Mouse (Mus musculus): ENCODE results near the gene Capn12. TPM values are rescaled to one million over a fixed set of nuclear protein-coding genes. Genes with fewer than 3 reads are reported as not detected.
"Not testable (repeated sequence)": the region's sequence is repeated elsewhere in the genome, so short reads cannot be mapped to it uniquely, and the experiment has no call there.

The Capn12 gene
- polyA plus RNA-seq, 1 experiment from 2014 or later, result 1.9 TPM

DNA sequence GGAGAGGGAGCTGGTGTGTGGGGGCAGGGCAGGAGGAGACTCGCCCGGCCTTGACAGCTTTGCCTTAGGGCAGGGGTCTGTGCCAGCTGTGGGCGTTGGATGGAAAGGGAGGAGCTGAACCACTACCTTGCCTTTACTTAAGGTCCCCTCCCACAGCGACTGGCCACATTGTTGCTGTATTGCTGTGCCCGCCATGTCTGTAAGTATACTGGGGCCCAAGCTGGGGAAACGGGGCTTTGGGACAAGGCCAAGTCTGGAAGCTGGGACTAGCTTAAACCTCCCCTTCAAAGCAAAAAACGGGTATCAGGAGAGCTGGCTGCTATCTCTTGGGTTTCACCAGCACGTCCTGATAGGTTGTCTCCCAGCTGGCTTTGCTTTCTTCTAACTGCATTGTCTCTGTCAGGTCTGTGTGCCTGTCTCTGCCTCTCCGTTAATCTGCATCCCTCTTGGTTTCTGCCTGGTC, 16.9 kb upstream of the Capn12 start:
- H3K4me3 ChIP-seq (ENCODE audit: low read depth, low read length), result peak overlapping the region; percentile 24
- DNase-seq (ENCODE audit: low spot score) (peak; percentile 33), ATAC-seq (ENCODE audit: low FRiP score, low TSS enrichment) (no peak)
- peaks cover 4% of the 10 kb centered on the region; the same call in 1 of the 2 replicates for H3K4me1 ChIP-seq (replicated peaks; ENCODE audit: control insufficient read depth, insufficient read depth)
- peak overlapping the region; percentile 24 for H3K9ac ChIP-seq (ENCODE audit: low read length)
- no peaks in the 10 kb centered on the region for H3K27me3 ChIP-seq (ENCODE audit: control insufficient read depth, insufficient read depth, low read length)
- 38% methylated on average over 9 of the region's 9 CpGs for WGBS
- no peaks in the 10 kb centered on the region for H3K9me3 ChIP-seq (ENCODE audit: control insufficient read depth, low read length)
- no peaks in the 10 kb centered on the region for H3K36me3 ChIP-seq (ENCODE audit: control insufficient read depth, insufficient read depth, low read length)
- no peak for TF ChIP-seq CTCF (IDR thresholded peaks at IDR 0.05; ENCODE audit: low read depth)
- no peak for TF ChIP-seq EP300 (optimal IDR thresholded peaks at IDR 0.05)
- H3K27ac ChIP-seq (replicated peaks), result peak overlapping the region; percentile 73
- H3K4me2 ChIP-seq (replicated peaks; ENCODE audit: low read depth), result peak overlapping the region; percentile 52

DNA sequence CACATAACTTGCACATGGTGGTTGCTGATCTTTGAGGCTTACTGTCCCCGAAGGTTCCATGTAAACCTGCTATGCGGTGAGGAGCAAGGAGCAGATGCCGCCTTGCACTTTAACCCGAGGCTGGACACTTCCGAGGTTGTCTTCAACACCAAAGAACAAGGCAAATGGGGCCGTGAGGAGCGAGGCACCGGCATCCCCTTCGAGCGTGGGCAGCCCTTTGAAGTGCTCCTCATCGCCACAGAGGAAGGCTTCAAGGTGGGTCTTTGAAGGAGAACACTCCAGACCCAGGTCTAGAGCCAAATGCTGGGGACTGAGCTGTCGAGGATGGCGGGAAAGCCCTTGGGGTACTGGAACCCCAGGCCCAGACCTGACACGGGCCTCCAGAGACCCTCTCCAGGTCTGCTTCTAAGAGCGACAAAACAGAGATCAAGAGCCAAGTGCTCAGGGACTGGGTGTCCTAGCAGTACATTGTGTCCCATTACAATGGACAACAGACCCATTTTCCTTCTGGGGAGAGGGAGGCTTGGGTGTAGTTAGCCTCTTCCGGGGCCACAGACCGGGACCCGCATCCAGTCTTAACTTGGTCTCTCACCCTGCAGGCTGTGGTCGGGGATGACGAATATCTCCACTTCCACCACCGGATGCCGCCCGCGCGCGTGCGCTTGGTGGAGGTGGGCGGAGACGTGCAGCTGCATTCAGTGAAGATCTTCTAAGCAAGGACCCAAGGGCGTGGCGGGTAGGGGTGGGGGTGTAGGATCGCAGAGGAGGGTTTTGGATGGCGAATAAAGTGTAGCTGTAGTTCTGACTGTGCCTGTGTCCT, 15.5 kb upstream of the Capn12 start:
- DNase-seq (ENCODE audit: low spot score), result peak; percentile 86
- peak overlapping the region; percentile 61 for H3K27ac ChIP-seq (replicated peaks)
- 36% methylated on average over 33 of the region's 33 CpGs for WGBS
- peak overlapping the region; percentile 52 for H3K4me2 ChIP-seq (replicated peaks; ENCODE audit: low read depth)
- H3K36me3 ChIP-seq (ENCODE audit: control insufficient read depth, insufficient read depth, low read length), result no peaks in the 10 kb centered on the region
- H3K4me3 ChIP-seq (ENCODE audit: low read depth, low read length), result peak overlapping the region; percentile 24; the same call in 1 of the 2 replicates
- H3K9me3 ChIP-seq (ENCODE audit: control insufficient read depth, low read length), result no peaks in the 10 kb centered on the region
- peaks cover 4% of the 10 kb centered on the region; the same call in 1 of the 2 replicates for H3K4me1 ChIP-seq (replicated peaks; ENCODE audit: control insufficient read depth, insufficient read depth)
- ATAC-seq (ENCODE audit: low FRiP score, low TSS enrichment), result peak; percentile 53
- peak overlapping the region; percentile 39; the same call in 1 of the 2 replicates for H3K9ac ChIP-seq (ENCODE audit: low read length)
- no peaks in the 10 kb centered on the region for H3K27me3 ChIP-seq (ENCODE audit: control insufficient read depth, insufficient read depth, low read length)
- TF ChIP-seq CTCF (IDR thresholded peaks at IDR 0.05; ENCODE audit: low read depth) (peak; percentile 49; the same call in 1 of the 2 replicates), EP300 (optimal IDR thresholded peaks at IDR 0.05) (no peak)

DNA sequence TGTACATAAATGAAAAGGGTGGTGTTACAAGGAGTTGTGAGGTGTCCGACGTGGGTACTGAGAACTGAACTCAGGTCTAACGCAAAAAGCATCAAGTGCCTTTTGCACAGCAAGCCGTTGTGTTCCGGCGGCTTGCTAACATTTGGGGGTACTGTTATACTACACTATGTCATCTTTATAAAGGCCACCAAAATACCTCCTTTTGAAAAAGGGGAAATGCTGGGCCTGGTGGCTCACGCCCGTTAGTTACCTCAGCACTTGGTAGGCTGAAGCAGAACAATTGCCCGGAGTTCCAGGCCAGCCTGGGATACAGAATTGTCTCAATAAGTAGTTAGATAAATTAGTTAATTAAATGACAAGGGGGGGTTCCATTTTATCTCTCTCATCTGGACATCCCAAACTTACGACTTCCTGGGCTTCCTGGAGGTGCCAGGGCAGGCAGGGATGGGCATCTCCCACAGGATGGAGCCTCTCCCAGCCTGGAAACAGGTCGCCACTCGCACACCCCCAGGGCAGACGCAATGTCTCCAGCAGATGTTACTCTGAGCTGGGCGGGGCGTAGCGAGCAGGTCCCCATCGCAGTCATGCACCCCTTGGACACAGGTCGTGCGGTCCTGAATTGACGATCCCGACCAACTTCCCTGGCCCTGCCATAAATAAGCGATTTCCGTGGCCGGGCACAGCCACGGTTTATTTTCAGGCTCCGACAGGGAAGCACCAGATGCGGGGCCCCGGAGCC, 14.3 kb upstream of the Capn12 start:
- Histone ChIP-seq H3K9me3 (ENCODE audit: control insufficient read depth, low read length) (no peaks in the 10 kb centered on the region), H3K27me3 (ENCODE audit: control insufficient read depth, insufficient read depth, low read length) (no peaks in the 10 kb centered on the region), H3K4me2 (replicated peaks; ENCODE audit: low read depth) (0 out of 2 replicates have a peak overlapping the region, but pooled peaks have one; percentile 44), H3K4me1 (replicated peaks; ENCODE audit: control insufficient read depth, insufficient read depth) (peaks cover 4% of the 10 kb centered on the region; the same call in 1 of the 2 replicates), H3K4me3 (ENCODE audit: low read depth, low read length) (no peak overlapping the region), H3K36me3 (ENCODE audit: control insufficient read depth, insufficient read depth, low read length) (no peaks in the 10 kb centered on the region), H3K27ac (replicated peaks) (peak overlapping the region; percentile 70), H3K9ac (ENCODE audit: low read length) (no peak overlapping the region; the same call in 1 of the 2 replicates)
- DNase-seq (ENCODE audit: low spot score) (no peak), ATAC-seq (ENCODE audit: low FRiP score, low TSS enrichment) (no peak)
- TF ChIP-seq EP300 (optimal IDR thresholded peaks at IDR 0.05), result no peak
- no peak for TF ChIP-seq CTCF (IDR thresholded peaks at IDR 0.05; ENCODE audit: low read depth)
- 80% methylated on average over 28 of the region's 28 CpGs for WGBS

DNA sequence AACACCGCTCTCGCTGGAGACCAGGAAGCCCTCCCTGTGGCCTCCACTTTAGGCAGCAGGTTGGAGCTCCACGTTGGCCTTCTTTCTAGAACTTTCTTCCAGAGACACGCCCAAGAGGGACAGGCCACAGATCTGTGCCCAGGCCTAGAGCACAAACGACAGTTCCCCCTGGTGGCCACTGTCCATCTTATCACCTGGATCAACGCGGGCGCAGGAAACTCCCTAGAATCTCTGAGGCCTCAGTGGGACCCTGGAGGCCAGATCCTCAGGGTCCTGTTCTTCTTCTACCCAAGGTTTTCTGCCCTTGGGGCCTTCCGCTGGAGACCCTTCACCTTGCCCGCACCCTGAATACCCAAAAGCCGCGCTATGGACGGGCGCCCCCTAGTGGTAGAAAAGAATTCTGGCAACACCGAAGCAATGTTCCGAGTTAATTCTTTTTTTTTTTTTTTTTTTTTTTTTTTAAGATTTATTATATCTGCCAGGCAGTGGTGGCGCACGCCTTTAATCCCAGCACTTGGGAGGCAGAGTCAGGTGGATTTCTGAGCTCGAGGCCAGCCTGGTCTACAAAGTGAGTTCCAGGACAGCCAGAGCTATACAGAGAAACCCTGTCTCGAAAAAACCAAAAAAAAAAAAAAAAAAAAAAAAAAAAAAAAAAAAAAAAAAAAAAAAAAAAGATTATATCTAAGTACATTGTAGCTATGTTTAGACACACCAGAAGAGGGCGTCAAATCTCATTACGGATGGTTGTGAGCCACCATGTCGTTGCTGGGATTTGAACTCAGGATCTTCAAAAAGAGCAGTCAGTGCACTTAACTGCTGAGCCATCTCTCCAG, 13.5 kb upstream of the Capn12 start:
- not testable (repeated sequence) for H3K4me1 ChIP-seq (replicated peaks; ENCODE audit: control insufficient read depth, insufficient read depth); H3K9me3 ChIP-seq (ENCODE audit: control insufficient read depth, low read length); H3K36me3 ChIP-seq (ENCODE audit: control insufficient read depth, insufficient read depth, low read length); H3K27me3 ChIP-seq (ENCODE audit: control insufficient read depth, insufficient read depth, low read length)
- ATAC-seq (ENCODE audit: low FRiP score, low TSS enrichment), result peak; percentile 50
- peak overlapping the region; percentile 28; the same call in 1 of the 2 replicates for H3K9ac ChIP-seq (ENCODE audit: low read length)
- peak overlapping the region; percentile 70 for H3K27ac ChIP-seq (replicated peaks)
- DNase-seq (ENCODE audit: low spot score), result peak; percentile 83
- 25% methylated on average over 23 of the region's 23 CpGs for WGBS
- peak; percentile 78 for TF ChIP-seq CTCF (IDR thresholded peaks at IDR 0.05; ENCODE audit: low read depth)
- H3K4me3 ChIP-seq (ENCODE audit: low read depth, low read length), result 0 out of 2 replicates have a peak overlapping the region, but pooled peaks have one; percentile 14
- H3K4me2 ChIP-seq (replicated peaks; ENCODE audit: low read depth), result peak overlapping the region; percentile 44; the same call in 1 of the 2 replicates

DNA sequence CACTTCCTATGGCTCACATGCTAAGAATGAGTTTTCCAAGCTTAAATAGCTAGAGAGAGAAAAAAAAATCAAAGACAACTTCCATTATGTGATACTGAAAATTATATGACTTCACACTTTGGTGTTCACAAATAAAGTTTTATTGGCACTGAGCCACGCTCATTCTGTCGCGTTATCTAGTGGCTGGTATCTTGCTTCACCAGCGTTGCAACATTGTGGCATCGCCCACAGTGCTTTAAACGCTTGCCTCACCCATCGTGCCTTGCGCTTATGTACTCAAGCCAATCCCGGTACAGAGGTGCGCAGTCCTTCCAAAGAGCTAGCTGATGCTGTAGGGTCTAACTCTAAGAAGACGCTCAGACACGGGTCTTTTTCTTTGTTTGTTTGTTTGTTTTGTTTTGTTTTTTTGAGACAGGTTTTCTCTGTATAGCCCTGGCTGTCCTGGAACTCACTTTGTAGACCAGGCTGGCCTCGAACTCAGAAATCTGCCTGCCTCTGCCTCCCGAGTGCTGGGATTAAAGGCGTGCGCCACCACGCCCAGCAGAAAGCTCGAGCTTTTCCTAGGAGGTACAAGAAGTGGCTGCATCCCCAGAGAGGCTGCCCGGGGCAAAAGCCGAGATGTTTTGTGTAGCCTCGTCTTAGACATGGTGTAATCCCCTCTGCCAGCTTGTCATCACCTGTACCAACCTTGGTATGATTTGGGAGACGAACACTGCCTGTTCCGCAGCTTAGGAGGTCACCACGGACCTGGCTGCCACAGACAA, 10.1 kb upstream of the Capn12 start:
- peak; percentile 56; the same call in 1 of the 2 replicates for ATAC-seq (ENCODE audit: low FRiP score, low TSS enrichment)
- H3K9me3 ChIP-seq (ENCODE audit: control insufficient read depth, low read length), result no peaks in the 10 kb centered on the region
- peak; percentile 56 for DNase-seq (ENCODE audit: low spot score)
- H3K36me3 ChIP-seq (ENCODE audit: control insufficient read depth, insufficient read depth, low read length), result no peaks in the 10 kb centered on the region
- TF ChIP-seq CTCF (IDR thresholded peaks at IDR 0.05; ENCODE audit: low read depth) (no peak), EP300 (optimal IDR thresholded peaks at IDR 0.05) (no peak)
- no peak overlapping the region for H3K4me2 ChIP-seq (replicated peaks; ENCODE audit: low read depth)
- H3K27ac ChIP-seq (replicated peaks), result no peak overlapping the region
- no peaks in the 10 kb centered on the region for H3K4me1 ChIP-seq (replicated peaks; ENCODE audit: control insufficient read depth, insufficient read depth)
- H3K9ac ChIP-seq (ENCODE audit: low read length), result no peak overlapping the region
- WGBS, result 79% methylated on average over 24 of the region's 24 CpGs
- no peak overlapping the region for H3K4me3 ChIP-seq (ENCODE audit: low read depth, low read length)
- H3K27me3 ChIP-seq (ENCODE audit: control insufficient read depth, insufficient read depth, low read length), result no peaks in the 10 kb centered on the region
